Mouse (Mus musculus) kidney, postnatal 14 days (tissue): ENCODE measurements around the gene Rundc1.
"Not testable (repeated sequence)": the region's sequence is repeated elsewhere in the genome, so short reads cannot be mapped to it uniquely, and the experiment has no call there.

Source experiments
- DNase-seq: peaks from one replicate; pipeline ENCODE4 v3.0.0; 2022; ENCODE audit warnings: mixed read lengths

Gene Rundc1

DNA sequence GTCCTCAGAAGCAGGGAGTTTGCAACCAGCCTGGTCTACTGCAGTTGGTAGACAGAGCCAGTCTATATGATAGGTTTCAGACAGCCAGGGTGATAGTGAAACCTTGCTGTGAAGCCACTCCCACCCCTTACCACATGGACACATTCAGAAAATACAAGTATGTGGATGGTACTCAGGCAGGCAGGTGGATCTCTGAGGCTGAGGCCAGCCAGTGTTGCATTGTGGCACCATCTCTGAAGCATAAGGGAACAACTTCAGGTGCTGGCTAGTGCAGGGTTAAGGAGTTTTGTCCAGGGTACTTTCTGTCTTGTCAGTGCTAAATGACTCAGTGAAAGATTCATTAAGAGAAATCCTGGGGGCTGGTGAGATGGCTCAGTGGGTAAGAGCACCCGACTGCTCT, 21.4 kb downstream of the Rundc1 start:
- no peak for DNase-seq

DNA sequence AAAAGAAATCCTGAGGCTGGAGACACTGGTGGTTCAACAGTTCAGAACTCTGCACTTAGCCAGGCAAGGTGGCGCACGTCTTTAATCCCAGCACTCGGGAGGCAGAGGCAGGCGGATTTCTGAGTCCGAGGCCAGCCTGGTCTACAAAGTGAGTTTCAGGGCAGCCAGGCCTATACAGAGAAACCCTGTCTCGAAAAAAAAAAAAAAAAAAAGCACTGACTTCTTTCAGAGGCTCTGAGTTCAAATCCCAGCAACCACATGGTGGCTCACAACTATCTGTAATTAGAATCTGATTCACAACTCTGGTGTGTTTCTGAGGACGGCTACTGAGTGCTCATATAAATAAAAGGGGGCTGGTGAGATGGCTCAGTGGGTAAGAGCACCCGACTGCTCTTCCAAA, 22.0 kb downstream of the Rundc1 start:
- not testable (repeated sequence) for DNase-seq

DNA sequence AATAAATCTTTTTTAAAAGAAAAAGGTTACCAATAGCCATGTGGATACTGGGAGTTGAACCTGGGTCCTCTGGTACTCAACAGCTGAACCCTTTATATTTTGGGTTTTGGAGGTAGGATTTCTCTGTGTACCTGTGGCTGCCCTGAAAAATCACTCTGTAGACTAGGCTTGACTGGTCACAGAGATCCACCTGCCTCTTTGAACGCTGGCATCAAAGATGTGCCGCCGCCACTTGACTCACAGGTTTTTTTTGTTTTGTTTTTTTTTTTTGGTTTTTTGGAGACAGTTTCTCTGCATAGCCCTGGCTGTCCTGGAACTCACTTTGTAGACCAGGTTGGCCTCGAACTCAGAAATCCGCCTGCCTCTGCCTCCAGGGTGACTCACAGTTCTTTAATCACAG, 22.9 kb downstream of the Rundc1 start:
- DNase-seq: no peak

DNA sequence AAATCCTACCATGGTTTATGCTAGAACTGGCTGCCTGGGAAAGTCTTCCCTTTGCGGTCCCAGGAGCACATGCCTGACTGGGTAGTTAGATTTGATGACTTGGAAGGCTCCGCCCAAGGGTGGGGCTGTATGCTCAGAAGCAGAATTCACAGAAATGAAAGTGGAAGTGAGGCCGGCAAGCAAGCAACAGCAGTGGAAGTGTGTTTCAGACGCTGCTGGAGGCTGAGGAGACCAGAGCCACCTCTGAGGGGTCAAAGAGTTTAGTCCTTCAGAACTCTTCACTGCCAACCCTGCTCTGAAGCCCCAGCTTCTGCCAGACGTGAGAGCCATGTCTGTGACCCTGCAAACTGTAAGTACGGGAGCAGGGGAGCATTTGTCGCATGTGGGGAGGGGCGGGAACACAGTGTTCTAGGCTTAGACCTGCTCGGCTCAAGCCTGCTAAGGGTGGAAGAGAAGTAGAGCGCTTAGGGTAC, 23.4 kb downstream of the Rundc1 start, which contains the start of gene Ifi35:
Gene Ifi35 (plus strand): TSS at position 134 of the 473 bp plus-strand sequence.
- DNase-seq: peak; percentile 90

DNA sequence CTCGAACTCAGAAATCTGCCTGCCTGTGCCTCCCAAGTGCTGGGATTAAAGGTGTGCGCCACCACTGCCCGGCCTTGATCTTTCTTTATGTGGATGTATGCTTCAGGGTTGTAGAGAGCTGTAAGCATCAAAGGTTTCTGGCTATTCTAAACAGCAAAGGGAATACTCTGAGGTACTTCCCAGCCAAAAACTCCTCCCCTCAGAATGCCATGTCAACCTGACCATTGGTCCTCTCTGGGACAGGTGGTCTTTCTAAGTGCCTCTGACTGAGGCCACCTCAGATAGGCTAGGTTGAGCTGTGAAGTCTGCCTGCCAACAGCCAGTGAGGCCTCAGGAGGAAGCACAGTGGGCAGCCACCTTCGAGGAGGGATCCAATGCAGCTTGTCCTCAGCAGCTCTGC, 24.0 kb downstream of the Rundc1 start:
- DNase-seq: no peak

DNA sequence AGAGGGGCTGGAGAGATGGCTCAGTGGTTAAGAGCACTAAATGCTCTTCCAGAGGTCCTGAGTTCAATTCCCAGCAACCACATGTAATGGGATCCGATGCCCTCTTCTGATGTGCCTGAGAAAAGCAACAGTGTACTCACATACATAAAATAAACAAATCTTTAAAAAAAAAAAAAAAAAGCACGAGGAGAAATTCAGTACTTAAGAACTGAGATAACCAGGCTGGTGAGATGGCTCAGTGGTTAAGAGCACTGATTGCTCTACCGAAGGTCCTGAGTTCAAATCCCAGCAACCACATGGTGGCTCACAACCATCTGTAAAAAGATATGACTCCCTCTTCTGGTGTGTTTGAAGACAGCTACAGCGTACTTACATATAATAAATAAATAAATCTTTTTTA, 24.7 kb downstream of the Rundc1 start:
- DNase-seq: not testable (repeated sequence)

DNA sequence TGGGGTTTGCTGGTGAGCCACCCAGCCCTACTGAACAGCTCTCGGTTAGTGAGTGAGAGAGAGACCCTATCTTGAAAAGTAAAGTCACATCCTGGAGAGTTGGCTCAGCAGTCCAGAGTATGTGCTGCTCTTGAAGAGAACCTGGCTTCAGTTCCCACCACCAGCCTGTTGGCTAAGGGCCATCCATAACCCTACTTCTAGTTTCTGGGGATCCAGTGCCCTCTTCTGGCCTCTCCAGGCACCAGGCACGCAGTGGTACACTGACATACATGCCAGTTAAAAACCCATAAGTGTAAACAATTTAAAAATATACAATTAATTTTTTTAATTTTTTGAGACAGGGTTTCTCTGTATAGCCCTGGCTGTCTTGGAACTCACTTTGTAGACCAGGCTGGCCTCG, 25.5 kb downstream of the Rundc1 start:
- no peak for DNase-seq

DNA sequence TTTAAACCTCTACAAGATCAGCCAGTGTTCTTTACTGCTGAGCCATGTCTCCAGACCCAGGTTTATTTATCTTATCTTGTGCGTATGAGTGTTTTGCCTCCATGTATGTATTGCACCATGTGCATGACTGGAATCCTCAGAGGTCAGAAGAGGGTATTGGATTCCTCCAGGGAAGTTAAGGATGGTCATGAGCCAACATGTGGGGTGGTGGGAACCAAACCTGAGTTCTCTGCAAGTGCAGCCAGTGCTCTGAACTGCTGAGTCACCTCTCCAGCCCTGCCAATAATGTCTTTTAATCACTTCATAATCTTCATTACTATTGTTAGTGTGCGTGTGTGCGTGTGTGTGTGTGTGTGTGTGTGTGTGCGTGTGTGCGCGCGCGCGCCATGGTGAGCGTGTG, 26.7 kb downstream of the Rundc1 start:
- DNase-seq: no peak

DNA sequence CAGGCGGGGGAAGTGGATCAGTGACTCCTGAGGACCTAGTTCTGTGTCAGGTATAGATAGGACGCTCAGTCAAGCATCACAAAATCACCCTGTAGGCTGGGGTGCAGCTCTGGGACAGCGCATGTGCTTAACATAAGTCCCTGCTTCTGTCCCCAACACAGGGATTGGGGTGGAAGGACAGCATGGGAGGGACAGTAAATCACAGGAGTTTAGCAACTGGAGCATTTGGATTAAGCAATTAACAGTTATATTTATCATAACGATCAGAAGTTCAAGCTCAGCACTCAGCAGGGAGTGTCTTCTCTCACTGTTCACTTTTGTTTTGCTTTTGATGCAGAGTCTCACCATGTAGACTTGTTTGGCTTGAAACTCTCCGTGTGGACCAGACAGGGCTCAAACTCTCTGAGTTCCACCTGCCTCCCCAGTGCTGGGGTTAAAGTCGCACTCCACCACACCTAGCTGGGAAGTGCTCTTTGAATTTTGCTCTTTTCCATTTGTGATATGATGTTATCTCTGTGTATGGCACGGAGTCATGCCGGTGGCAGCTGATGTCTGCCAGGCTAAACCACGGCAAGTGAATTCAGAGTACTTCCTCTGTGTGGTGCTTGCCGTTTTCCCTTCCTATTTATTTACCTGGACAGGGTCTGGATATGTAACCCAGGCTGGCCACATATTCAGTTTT, 27.3 kb downstream of the Rundc1 start:
- no peak for DNase-seq

DNA sequence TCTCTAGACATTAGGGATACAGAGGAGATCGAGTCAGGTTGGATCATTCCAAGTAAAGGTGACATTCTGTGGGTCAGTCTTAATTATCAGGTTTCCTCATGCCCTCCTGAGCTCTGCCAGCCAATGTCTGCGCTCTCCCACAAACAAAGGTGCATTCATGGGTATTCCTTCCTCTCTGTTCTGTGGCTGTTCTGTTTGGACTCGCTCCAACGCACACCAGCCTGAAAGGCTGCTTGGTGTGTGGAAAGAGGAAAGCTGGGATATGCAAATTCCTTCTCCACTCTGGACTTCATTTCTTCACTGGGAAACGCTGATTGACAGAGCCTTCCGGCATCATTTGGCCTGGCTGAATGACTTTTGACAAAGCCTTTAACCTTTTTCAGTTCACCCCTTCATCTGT, 29.8 kb downstream of the Rundc1 start:
- DNase-seq: peak; percentile 27

DNA sequence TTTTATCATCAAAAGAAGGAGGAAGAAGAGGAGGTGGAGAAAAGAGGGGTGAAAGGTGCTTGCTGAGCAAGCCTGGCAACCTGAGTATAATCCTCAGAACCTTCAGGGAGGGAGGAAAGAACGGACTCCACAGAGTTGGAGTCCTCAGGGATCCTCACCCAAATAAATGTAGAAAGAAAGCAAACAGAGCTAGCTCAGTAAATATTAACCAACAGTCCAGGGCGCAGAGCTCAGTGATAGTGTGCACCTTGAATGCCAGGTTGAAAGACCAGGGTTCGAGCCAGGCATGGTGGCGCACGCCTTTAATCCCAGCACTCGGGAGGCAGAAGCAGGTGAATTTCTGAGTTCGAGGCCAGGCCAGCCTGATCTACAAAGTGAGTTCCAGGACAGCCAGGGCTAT, 30.7 kb downstream of the Rundc1 start:
- no peak for DNase-seq

DNA sequence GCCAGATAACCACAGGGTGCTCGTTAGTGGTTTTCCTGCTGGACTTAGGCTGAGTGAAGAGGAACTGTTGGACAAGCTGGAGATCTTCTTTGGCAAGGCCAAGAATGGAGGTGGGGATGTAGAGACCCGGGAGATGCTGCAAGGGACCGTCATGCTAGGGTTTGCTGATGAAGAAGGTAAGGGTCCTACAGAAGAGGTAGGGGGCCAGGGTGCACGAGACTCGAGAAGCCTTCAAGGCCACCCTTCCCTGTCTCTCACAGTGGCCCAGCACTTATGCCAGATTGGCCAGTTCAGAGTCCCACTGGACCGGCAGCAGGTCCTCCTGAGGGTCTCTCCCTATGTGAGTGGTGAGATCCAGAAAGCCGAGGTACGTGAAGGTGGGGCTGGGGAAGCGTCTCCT, 32.7 kb downstream of the Rundc1 start:
- no peak for DNase-seq

DNA sequence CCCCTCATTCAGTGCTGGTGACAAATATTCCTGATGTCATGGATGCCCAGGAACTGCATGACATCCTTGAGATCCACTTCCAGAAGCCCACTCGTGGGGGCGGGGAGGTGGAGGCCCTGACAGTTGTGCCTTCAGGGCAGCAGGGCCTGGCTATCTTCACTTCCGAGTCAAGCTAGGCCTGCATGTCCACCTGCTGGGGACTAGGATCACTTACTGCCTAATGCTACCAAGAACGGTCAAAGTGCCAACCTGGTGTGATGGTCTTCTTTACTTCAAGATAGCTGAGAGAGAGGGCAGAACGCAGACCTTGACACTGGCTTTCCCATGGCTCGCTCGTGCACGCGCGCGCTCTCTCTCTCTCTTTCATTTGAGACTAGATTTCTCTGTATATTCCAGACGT, 33.3 kb downstream of the Rundc1 start:
- DNase-seq: no peak

DNA sequence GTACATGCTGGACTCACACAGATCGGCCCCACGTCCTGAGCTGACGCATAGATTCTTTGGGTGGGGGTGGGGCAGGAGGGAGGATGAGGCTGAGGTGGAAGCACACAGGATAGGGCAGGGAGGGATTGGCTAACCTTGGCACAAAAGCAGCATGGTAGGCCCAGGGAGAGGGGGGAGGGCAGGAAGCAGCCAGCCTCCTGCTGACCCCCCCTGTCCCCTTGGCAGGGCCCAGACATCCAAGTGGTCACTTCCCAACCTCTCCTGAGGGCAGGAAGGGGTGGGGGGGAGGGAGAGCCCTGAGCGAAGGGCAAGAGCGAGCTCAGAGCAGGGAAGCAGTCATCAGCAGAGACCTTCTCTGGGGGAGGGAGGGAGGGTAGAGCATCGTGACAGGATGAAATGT, 34.8 kb downstream of the Rundc1 start:
- peak; percentile 68 for DNase-seq

DNA sequence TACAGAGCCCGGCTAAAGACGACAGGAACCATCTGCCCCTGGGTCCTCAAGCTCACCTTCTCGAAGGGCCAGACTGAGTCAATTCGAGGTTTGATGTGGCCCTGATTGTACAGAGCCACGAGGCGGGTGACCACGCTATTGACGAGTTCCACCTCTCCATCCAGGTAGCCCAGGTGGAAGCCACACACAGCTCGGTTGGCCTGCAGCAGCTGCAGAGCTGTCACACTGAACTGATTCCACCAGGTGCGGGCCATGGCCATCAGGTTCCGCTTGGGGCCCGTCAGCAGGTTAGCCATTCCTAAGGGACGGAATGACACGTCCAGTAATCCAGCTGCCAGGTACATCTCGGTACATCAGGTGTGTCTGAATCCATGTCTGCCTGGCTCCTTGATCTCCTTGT, 35.4 kb downstream of the Rundc1 start:
- no peak for DNase-seq

DNA sequence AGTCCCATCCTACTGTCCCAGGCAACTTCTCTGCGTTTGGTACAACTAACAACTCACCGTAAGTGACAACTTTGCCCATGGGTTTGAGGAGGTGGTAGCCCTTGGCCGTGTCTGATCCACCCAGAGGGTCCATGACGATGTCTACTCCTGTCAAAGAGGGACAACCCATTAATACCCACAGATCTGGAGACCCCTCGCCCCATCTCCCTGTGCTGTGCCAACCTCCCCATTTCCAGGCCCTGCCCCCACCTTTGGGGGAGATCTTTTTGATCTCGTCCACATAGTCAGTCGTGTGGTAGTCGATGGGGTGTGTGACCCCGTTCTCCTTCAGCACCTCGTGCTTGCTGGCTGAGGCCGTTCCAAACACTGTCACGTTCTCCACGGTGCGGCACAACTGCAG, 37.3 kb downstream of the Rundc1 start:
- no peak for DNase-seq

DNA sequence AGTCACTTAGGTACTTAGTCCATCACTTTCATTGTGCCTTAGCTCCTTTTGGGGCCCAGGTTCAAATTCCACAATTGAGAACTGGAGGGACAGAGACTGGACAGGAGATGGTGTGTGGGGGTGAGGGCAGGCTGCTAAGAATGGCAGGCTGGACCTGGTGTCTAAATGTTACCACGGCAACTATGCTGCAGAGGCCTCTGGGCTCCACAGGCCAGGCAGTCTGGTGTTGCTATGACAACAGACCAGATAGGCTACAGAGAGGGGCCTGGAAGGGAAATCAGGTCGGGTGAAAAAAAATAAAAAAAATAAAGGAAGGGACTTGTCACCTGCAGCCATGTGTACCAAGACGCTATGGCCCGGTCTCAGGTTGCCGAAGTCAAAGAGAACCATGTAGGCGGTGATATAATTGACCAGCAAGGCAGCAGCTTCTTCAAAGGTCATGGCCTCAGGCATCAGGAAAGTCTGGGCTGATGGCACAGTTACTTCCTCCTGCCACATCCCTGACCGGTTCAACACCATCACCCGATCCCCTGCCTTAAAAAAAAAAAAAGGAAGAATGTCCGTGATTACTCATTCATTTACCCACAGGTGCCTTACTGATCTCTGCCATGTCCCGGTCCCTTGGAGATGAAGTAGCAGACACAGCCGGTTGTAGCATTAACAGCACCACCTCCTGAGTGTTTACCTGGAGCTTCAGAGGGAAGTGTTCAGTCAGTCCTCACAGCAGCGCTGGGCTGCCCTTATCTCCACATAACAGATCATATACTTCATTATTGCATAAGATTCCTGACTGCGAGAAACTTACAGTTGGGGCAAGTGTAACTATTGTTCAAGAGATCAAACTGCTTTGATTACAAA, 37.9 kb downstream of the Rundc1 start:
- no peak for DNase-seq

DNA sequence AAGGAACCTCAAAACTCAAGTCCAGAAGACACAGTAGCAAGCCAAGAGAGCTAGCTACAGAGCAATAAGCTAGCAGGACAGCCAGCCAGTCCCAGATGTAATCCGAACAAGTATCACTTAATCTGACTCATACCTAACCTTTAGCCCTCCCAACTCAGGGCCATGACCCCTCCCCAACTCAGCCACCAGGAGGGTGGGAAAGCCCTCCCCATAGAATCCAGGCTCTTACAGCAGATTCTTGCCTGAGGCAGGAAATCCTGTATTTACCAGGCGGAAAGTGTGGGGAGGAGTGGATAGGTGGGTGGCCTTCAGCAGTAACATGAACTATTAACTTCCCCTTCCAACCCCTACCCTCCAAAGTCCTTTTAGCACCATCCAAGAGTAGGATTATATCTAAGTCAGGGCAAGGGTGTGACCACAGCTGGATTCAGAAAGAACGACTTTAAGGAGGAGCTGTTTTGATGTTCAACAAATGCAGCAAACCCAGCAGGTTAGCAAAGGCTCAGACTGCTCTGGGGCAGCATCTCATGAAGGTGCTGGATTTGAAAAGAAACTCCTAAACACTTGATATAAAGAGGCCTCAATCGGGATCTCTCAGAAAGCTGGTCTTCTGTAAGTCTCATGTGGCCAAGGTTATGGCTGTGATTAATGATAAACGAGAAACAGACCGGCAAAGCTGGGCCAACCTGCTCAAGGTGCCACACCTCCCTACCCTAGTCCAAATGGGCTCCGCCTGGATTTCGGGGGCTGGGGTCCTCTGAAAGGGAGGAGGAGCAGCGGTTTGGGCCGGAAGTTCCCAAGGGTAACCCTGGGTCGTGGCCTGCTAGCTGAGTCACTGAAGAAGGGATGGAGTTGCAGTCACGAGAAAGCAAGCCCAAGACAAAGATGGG, 39.6 kb downstream of the Rundc1 start, which contains the start of gene Rnd2:
Gene Rnd2 (plus strand): TSS at position 789 of the 890 bp plus-strand sequence.
- peak; percentile 51 for DNase-seq

DNA sequence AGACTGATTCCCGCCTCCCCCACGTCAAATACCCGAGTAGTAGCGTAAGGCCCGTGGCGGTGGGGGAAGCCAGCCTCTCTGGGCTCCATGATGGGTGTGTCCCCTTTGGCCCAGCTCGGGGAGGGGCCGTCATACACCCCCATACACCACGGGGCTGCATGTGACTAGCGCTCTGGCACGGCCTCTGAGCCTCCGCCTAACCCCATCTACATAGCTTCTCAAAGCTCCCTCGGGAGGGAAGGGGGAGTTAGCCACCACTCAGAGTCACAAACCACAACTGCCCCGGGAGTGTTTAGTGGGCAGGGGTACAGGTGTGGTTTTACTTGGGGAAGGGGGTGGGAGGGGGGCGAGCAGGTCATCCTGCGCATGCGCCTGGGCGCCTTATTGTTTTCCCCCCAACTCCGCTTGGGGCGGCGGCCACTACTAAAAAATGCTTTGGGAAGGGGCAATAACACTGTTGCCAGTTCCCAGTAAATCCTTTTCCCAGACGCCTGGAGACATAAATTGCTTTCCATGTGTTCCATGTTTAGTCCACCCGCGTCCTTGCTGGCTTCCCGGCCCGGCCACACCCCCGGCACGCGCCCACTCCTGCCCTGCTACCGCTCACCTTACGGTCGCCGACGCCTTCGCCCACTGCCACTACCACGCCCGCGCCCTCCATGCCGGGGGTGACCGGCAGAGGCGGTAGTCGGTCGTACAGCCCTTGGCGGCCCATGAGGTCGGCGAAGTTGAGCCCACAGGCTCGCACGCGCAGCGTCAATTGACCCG, 40.4 kb downstream of the Rundc1 start:
- peak; percentile 70 for DNase-seq

DNA sequence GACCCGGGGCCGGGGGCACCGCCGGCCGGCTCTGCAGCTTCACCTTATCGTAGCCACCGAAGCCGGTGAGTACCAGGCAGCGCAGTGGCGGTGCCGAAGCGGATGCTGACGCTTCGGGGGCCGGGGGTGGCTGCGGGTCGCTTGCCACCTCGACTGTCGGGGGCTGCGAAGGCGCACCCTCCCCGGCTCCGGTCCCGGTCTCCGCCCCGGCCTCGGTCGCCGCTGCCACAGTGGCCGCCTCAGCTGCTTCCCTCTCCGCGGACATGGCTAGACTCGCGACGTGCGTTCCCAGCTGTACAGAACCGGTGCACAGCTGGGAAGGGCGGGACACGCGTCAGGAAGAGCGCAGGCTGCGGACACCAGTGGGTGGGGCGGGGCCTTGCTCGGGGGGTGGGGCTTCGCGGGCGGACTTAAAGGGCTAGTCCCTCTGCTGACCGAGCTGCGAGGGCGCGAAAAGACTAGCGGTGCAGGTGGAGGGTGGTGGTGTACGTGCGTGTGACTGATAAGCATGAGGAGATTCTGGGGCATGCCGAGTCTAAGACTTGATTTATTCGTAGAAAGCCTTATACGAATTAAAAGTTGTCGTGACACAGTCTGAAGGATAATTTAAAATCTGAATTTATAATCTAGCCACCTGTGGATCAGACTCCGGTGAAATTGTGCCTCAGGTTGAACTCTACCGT, 41.1 kb downstream of the Rundc1 start, which contains the start of gene Vat1:
Gene Vat1 (minus strand): TSS at position 362 of the 683 bp plus-strand sequence.
- DNase-seq: peak; percentile 84

DNA sequence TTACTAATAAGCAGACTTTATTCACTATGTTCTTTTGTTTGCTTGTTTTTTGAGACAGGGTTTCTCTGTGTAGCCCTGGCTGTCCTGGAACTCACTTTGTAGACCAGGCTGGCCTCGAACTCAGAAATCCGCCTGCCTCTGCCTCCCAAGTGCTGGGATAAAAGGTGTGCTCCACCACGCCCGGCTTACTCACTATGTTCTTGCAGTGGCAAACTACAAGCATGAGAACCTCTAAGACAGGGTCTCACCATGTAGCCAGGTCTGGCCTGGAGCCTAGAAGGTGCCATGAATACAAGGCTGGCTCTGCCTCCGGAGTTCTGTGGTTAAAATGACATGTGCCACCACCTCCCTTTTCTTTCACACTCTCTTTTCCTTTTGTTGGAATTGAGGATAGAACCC, 41.7 kb downstream of the Rundc1 start:
- DNase-seq: not testable (repeated sequence)
